In the genomic region with DNA sequence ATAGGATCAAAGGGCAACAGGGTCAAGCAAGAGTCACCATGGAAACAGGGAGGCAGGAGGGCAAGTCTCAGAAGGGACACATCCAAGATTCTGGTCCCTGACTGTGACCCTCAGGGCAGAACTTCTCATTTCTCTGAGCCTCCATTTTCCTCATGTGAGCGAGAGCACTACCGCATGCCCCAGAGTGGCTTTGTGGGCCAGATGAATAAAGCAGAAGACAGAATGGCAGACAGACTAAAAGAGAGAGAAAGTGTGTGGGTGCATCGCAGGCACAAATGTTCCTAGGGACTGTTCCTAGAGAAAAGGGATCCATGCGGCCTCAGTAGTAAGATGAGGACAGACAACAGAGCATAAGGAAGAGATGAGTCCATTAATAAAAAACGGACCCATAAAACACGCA, we compare ENCODE assay signal across 24 mouse cellular contexts.
"Had no signal": no experiment of that assay in that cellular context is flagged by ENCODE, and none has a peak within 500 bp of the region (broad histone marks: within the 10 kb centered on the region; RNA-seq: fewer than 3 reads in every experiment).

No protein-coding gene starts in this region.

- H3K4me1 ChIP-seq: heart, embryonic 15.5 days; hindbrain, embryonic 13.5 days; hindbrain, embryonic 15.5 days; kidney, embryonic 15.5 days; limb, embryonic 13.5 days; limb, embryonic 15.5 days had no signal

- H3K9ac ChIP-seq: heart, embryonic 13.5 days; heart, embryonic 15.5 days; hindbrain, embryonic 13.5 days; hindbrain, embryonic 15.5 days; kidney, embryonic 15.5 days; limb, embryonic 13.5 days; limb, embryonic 15.5 days; liver, embryonic 14.5 days had no signal

- H3K4me2 ChIP-seq: heart, embryonic 11.5 days; heart, embryonic 13.5 days; heart, embryonic 15.5 days; hindbrain, embryonic 13.5 days; hindbrain, embryonic 15.5 days; kidney, embryonic 15.5 days; limb, embryonic 13.5 days; limb, embryonic 15.5 days had no signal

- ATAC-seq: hindbrain, postnatal 0 days; intestine, embryonic 16.5 days had no signal

- H3K27me3 ChIP-seq: heart, embryonic 15.5 days; hindbrain, embryonic 13.5 days; hindbrain, embryonic 15.5 days; kidney, embryonic 15.5 days; limb, embryonic 13.5 days; limb, embryonic 15.5 days had no signal

- H3K27ac ChIP-seq: heart, embryonic 13.5 days; heart, embryonic 15.5 days; hindbrain, embryonic 13.5 days; hindbrain, embryonic 15.5 days; hindbrain, postnatal 0 days; kidney, embryonic 15.5 days; kidney, postnatal 0 days; limb, embryonic 13.5 days; limb, embryonic 15.5 days; liver, embryonic 14.5 days had no signal

- H3K4me3 ChIP-seq: heart, embryonic 13.5 days; heart, embryonic 15.5 days; hindbrain, embryonic 13.5 days; hindbrain, embryonic 15.5 days; kidney, embryonic 15.5 days; limb, embryonic 13.5 days; limb, embryonic 15.5 days had no signal

- H3K9me3 ChIP-seq: heart, embryonic 13.5 days; heart, embryonic 15.5 days; hindbrain, embryonic 13.5 days; hindbrain, embryonic 15.5 days; kidney, embryonic 15.5 days; limb, embryonic 13.5 days; limb, embryonic 15.5 days had no signal

- DNase-seq: gastrocnemius, postnatal 25 days; heart, adult 18-20 months; heart, postnatal 14 days; heart, postnatal 36 days; kidney, adult 11 months; kidney, adult 2 months; kidney, adult 9 months; kidney, postnatal 14 days; kidney, postnatal 36 days; layer of hippocampus, adult 9-11 months; layer of hippocampus, postnatal 36 days; left cerebral cortex, postnatal 4 days had no signal

- H3K36me3 ChIP-seq: heart, embryonic 13.5 days; heart, embryonic 15.5 days; hindbrain, embryonic 13.5 days; hindbrain, embryonic 15.5 days; kidney, embryonic 15.5 days; limb, embryonic 13.5 days; limb, embryonic 15.5 days had no signal
